23 mouse cellular contexts compared by ENCODE assay signal in the genomic region with DNA sequence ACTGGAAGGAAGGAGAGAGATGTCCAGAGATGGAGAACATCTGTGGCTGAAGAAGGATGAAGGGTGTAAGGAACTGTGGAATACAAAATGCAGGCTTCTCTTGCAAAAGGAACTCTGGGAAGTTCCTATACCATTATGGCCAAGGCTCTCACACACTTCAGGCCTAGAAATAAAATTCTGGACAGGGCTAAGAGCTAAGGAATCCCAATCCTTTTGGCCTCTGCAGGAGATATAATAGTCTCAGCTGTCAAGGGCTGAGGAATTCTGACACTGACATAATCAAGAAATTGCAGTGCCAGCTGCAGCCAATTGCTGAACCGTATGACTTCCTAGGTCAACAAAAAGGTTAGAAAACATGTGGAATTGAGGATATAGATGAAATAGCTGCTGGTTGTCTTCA.
A peak's percentile ranks its signal among the peaks of the same experiment; 100 is the strongest.
DNase-seq lines count a peak whose midpoint lies in the region; ATAC-seq and TF ChIP-seq lines count a peak whose summit lies in the region.
"Had no signal": no experiment of that assay in that cellular context is flagged by ENCODE, and none has a peak within 500 bp of the region (broad histone marks: within the 10 kb centered on the region; RNA-seq: fewer than 3 reads in every experiment).

No protein-coding gene starts in this region.

- H3K79me2 ChIP-seq in heart, adult 2 months (replicated peaks; ENCODE audit: control insufficient read depth, insufficient read depth, low read length), result no peaks in the 10 kb centered on the region

- DNase-seq in embryo, embryonic 10 days (ENCODE audit: low spot score), result peak; percentile 24
- DNase-seq in embryo, embryonic 9.5 days (ENCODE audit: extremely low spot score), result no peak
- peak; percentile 23 for DNase-seq in lung, postnatal 0 days (ENCODE audit: low spot score)
- DNase-seq in lung, adult 2 months, result no peak
- DNase-seq in embryonic facial prominence, embryonic 14.5 days (ENCODE audit: low spot score), result peak; percentile 4
- no peak for DNase-seq in heart, adult 2 months
- DNase-seq in kidney, postnatal 10 days, result no peak
- DNase-seq: adrenal gland, adult 8-10 months; adrenal gland, postnatal 36 days; B cell, adult 2 months; cerebellum, adult 11 months; cerebellum, adult 8-10 months; cerebellum, postnatal 14 days; gastrocnemius, postnatal 14 days had no signal

- ATAC-seq in lung, postnatal 0 days, result peak; percentile 53; the same call in 1 of the 2 replicates
- ATAC-seq in embryonic facial prominence, embryonic 14.5 days (ENCODE audit: low read depth), result no peak
- ATAC-seq: CD4-positive, CD25-positive, alpha-beta regulatory T cell, adult 4 months; forebrain, embryonic 14.5 days had no signal

- 21% methylated on average over 1 of the region's 1 CpGs for WGBS in lung, postnatal 0 days
- WGBS in lung, adult 2 months, result 41% methylated on average over 1 of the region's 1 CpGs
- WGBS in embryonic facial prominence, embryonic 14.5 days, result 19% methylated on average over 1 of the region's 1 CpGs
- 16% methylated on average over 1 of the region's 1 CpGs for WGBS in heart, adult 2 months

- H3K9me3 ChIP-seq in lung, postnatal 0 days (ENCODE audit: low read length), result no peaks in the 10 kb centered on the region
- H3K9me3 ChIP-seq in embryonic facial prominence, embryonic 14.5 days (ENCODE audit: control insufficient read depth, low read length), result no peaks in the 10 kb centered on the region
- H3K9me3 ChIP-seq: embryonic facial prominence, embryonic 15.5 days; forebrain, embryonic 10.5 days; heart, embryonic 12.5 days; hindbrain, embryonic 10.5 days had no signal

- no peak overlapping the region for H3K4me2 ChIP-seq in lung, postnatal 0 days (replicated peaks; ENCODE audit: low read depth, low read length)
- no peak overlapping the region for H3K4me2 ChIP-seq in embryonic facial prominence, embryonic 14.5 days (ENCODE audit: low read depth, low read length)
- H3K4me2 ChIP-seq: embryonic facial prominence, embryonic 15.5 days; heart, embryonic 12.5 days; hindbrain, embryonic 14.5 days had no signal

- no peak overlapping the region for H3K9ac ChIP-seq in lung, postnatal 0 days (replicated peaks; ENCODE audit: low read depth)
- no peak overlapping the region for H3K9ac ChIP-seq in embryonic facial prominence, embryonic 14.5 days (ENCODE audit: low read depth, low read length)
- no peak overlapping the region for H3K9ac ChIP-seq in heart, adult 2 months (ENCODE audit: low read depth, low read length)
- H3K9ac ChIP-seq: embryonic facial prominence, embryonic 15.5 days; heart, embryonic 12.5 days; hindbrain, embryonic 14.5 days had no signal

- no peaks in the 10 kb centered on the region for H3K27me3 ChIP-seq in lung, postnatal 0 days (replicated peaks; ENCODE audit: insufficient read depth, low read length)
- H3K27me3 ChIP-seq in embryonic facial prominence, embryonic 14.5 days (replicated peaks; ENCODE audit: control insufficient read depth, insufficient read depth, low read length), result no peaks in the 10 kb centered on the region
- no peaks in the 10 kb centered on the region for H3K27me3 ChIP-seq in heart, adult 2 months (ENCODE audit: control insufficient read depth, insufficient read depth, low read length)
- H3K27me3 ChIP-seq: embryonic facial prominence, embryonic 15.5 days; heart, embryonic 12.5 days had no signal

- H3K4me1 ChIP-seq in lung, postnatal 0 days (ENCODE audit: insufficient read depth, low read depth, low read length), result no peaks in the 10 kb centered on the region
- H3K4me1 ChIP-seq in lung, adult 2 months (ENCODE audit: control insufficient read depth, insufficient read depth, low read length), result no peaks in the 10 kb centered on the region
- H3K4me1 ChIP-seq in embryonic facial prominence, embryonic 14.5 days (ENCODE audit: control insufficient read depth, insufficient read depth, low read length), result no peaks in the 10 kb centered on the region
- H3K4me1 ChIP-seq in heart, adult 2 months (ENCODE audit: control insufficient read depth, insufficient read depth, low read length), result no peaks in the 10 kb centered on the region
- H3K4me1 ChIP-seq: embryonic facial prominence, embryonic 15.5 days; forebrain, embryonic 10.5 days; hindbrain, embryonic 10.5 days had no signal

- H3K4me3 ChIP-seq in lung, postnatal 0 days (ENCODE audit: low read depth, low read length), result no peak overlapping the region
- H3K4me3 ChIP-seq in lung, adult 2 months (replicated peaks; ENCODE audit: extremely low read depth, low read depth, low read length), result no peak overlapping the region
- H3K4me3 ChIP-seq in embryonic facial prominence, embryonic 14.5 days (ENCODE audit: low read depth, low read length), result no peak overlapping the region
- H3K4me3 ChIP-seq in heart, adult 2 months, result no peak overlapping the region
- H3K4me3 ChIP-seq: embryonic facial prominence, embryonic 15.5 days; erythroblast, embryonic 14.5 days; forebrain, embryonic 10.5 days; heart, embryonic 12.5 days; hindbrain, embryonic 10.5 days had no signal

- H3K27ac ChIP-seq in lung, postnatal 0 days (ENCODE audit: low read length), result no peak overlapping the region
- H3K27ac ChIP-seq in embryonic facial prominence, embryonic 14.5 days (replicated peaks; ENCODE audit: low read depth, low read length), result no peak overlapping the region
- no peak overlapping the region for H3K27ac ChIP-seq in heart, adult 2 months
- H3K27ac ChIP-seq: embryonic facial prominence, embryonic 15.5 days; forebrain, embryonic 10.5 days; hindbrain, embryonic 10.5 days; hindbrain, embryonic 14.5 days had no signal

- TF ChIP-seq CTCF in lung, postnatal 0 days (IDR thresholded peaks at IDR 0.05), result no peak
- TF ChIP-seq CTCF in lung, adult 2 months (IDR thresholded peaks at IDR 0.05; ENCODE audit: insufficient read depth, low read length), result no peak
- no peak for TF ChIP-seq CTCF in heart, adult 2 months (IDR thresholded peaks at IDR 0.05)

- intact Hi-C loops in heart, adult 2 months (cut with DNase I), result no loop called here

- TF ChIP-seq EP300 in lung, postnatal 0 days (IDR thresholded peaks at IDR 0.05), result no peak
- TF ChIP-seq EP300 in heart, adult 2 months (IDR thresholded peaks at IDR 0.05; ENCODE audit: insufficient read depth, low read depth, low read length), result no peak

- TF ChIP-seq POLR2A in lung, adult 2 months (IDR thresholded peaks at IDR 0.05; ENCODE audit: borderline replicate concordance, extremely low read depth, low read depth, low read length), result no peak
- no peak for TF ChIP-seq POLR2A in heart, adult 2 months (IDR thresholded peaks at IDR 0.05; ENCODE audit: insufficient read depth, low read depth, low read length)

- no peaks in the 10 kb centered on the region for H3K36me3 ChIP-seq in lung, postnatal 0 days (ENCODE audit: insufficient read depth, low read length)
- no peaks in the 10 kb centered on the region for H3K36me3 ChIP-seq in embryonic facial prominence, embryonic 14.5 days (ENCODE audit: control insufficient read depth, insufficient read depth, low read length)
- no peaks in the 10 kb centered on the region for H3K36me3 ChIP-seq in heart, adult 2 months (ENCODE audit: control insufficient read depth, insufficient read depth, low read length)
- H3K36me3 ChIP-seq: embryonic facial prominence, embryonic 15.5 days; forebrain, embryonic 10.5 days; G1E; heart, embryonic 12.5 days; hindbrain, embryonic 10.5 days had no signal

Comparison
In these comparisons a context has a peak if more than half of its experiments do, and no peak if none do; other contexts are left out.
1. DNase-seq: peak in embryo, embryonic 10 days (single experiment), lung, postnatal 0 days (single experiment) and embryonic facial prominence, embryonic 14.5 days (single experiment); none in embryo, embryonic 9.5 days (single experiment), lung, adult 2 months (single experiment), heart, adult 2 months (0 of 2) and kidney, postnatal 10 days (single experiment).